Mouse (Mus musculus): ENCODE data around the gene Tuba3b.

GRCm38 (mm10) chr6:145653626-145654025 is 38.1 kb downstream of the Tuba3b start:
- TF ChIP-seq CTCF (IDR thresholded peaks at IDR 0.05; ENCODE audit: extremely low read depth, insufficient read length, insufficient replicate concordance, low read depth, low read length) (no peak), POLR2A (IDR thresholded peaks at IDR 0.05; ENCODE audit: low read depth, low read length) (no peak)

Measured in small intestine, adult 2 months (tissue).